Mouse (Mus musculus) CH12.LX (cell line): ENCODE results near the gene Msmp. TPM values are rescaled to one million over a fixed set of nuclear protein-coding genes. Genes with fewer than 3 reads are reported as not detected.

Experiments used
- DNase-seq: peaks from one replicate; pipeline ENCODE4 v3.0.0-alpha.2; 2013; ENCODE audit errors: extremely low read depth
- H3K27ac ChIP-seq: 2 replicates; pipeline ENCODE4 v1.5.1; 2012; ENCODE audit warnings: low read depth, mild to moderate bottlenecking, control low read depth, moderate library complexity; ENCODE audit not compliant: insufficient read depth
- H3K27me3 ChIP-seq: replicated peaks from 2 replicates; pipeline ENCODE3; 2012; ENCODE audit warnings: inconsistent platforms
- H3K36me3 ChIP-seq, 2 experiments: replicated peaks in 1 of 2; 2 replicates each; pipeline versions ENCODE3 to v1.6.1; 2012; ENCODE audit warnings: inconsistent platforms in 1 of 2, low read length in 1 of 2, mild to moderate bottlenecking in 1 of 2, mixed read lengths in 1 of 2, moderate library complexity in 1 of 2; ENCODE audit not compliant: control insufficient read depth in 1 of 2, insufficient read depth in 1 of 2
- H3K4me1 ChIP-seq, 2 experiments: 2 replicates each; pipeline ENCODE4 v1.6.1; 2012; ENCODE audit warnings: inconsistent platforms in 1 of 2, moderate library complexity in 1 of 2; ENCODE audit not compliant: insufficient read depth in 2 of 2, control insufficient read depth in 1 of 2
- H3K4me2 ChIP-seq: 2 replicates; pipeline ENCODE4 v1.6.1; 2012; ENCODE audit warnings: low read depth, mild to moderate bottlenecking, control low read depth; ENCODE audit not compliant: poor library complexity, insufficient read depth, severe bottlenecking
- H3K4me3 ChIP-seq, 3 experiments: fragments of 150-350 bp in 1 of 3; sonication (generic) in 1 of 3; replicated peaks in 1 of 3; 2 replicates each; pipeline versions ENCODE3 to v1.5.1; 2011 to 2012; ENCODE audit warnings: low read depth in 2 of 3, low read length in 2 of 3, mild to moderate bottlenecking in 2 of 3, moderate library complexity in 2 of 3, control low read depth in 1 of 3, improper control_type of control experiment in 1 of 3, inconsistent platforms in 1 of 3, mixed read lengths in 1 of 3; ENCODE audit not compliant: poor library complexity in 1 of 3
- H3K79me2 ChIP-seq: replicated peaks from 2 replicates; pipeline ENCODE4 v1.6.1; 2012; ENCODE audit warnings: mild to moderate bottlenecking, moderate library complexity; ENCODE audit not compliant: control insufficient read depth, poor library complexity, insufficient read depth, severe bottlenecking; ENCODE audit errors: extremely low read depth
- H3K9ac ChIP-seq: 2 replicates; pipeline ENCODE4 v1.6.1; 2012; ENCODE audit warnings: low read depth, mild to moderate bottlenecking, control low read depth, moderate library complexity; ENCODE audit not compliant: insufficient read depth
- H3K9me3 ChIP-seq: replicated peaks from 2 replicates; pipeline ENCODE3; 2012; ENCODE audit warnings: low read length, inconsistent platforms, mixed read lengths
- BHLHE40 ChIP-seq: IDR thresholded peaks from 2 replicates; pipeline ENCODE4 v1.6.1; 2011; ENCODE audit warnings: mild to moderate bottlenecking, low read depth, low read length, improper control_type of control experiment
- CTCF ChIP-seq, 2 experiments: IDR thresholded peaks in 1 of 2; conservative IDR thresholded peaks in 1 of 2; 2 replicates each; pipeline ENCODE4 v1.5.1; 2011 to 2012; ENCODE audit warnings: low read depth in 2 of 2, low read length in 2 of 2, improper control_type of control experiment in 1 of 2, inconsistent platforms in 1 of 2, mild to moderate bottlenecking in 1 of 2, moderate library complexity in 1 of 2
- E2F4 ChIP-seq: IDR thresholded peaks from 2 replicates; pipeline ENCODE4 v1.6.1; 2011; ENCODE audit warnings: low read depth, low read length, improper control_type of control experiment; ENCODE audit not compliant: insufficient replicate concordance
- ELF1 ChIP-seq: IDR thresholded peaks from 2 replicates; pipeline ENCODE4 v1.6.1; 2014; ENCODE audit warnings: low read depth, mild to moderate bottlenecking, inconsistent platforms, low read length, improper control_type of control experiment
- EP300 ChIP-seq: IDR thresholded peaks from 2 replicates; pipeline ENCODE4 v1.6.1; 2011; ENCODE audit warnings: low read length, improper control_type of control experiment
- ETS1 ChIP-seq: conservative IDR thresholded peaks from 2 replicates; pipeline ENCODE4 v1.6.1; 2012; ENCODE audit warnings: low read depth, mild to moderate bottlenecking, inconsistent platforms, low read length, improper control_type of control experiment, moderate library complexity
- HCFC1 ChIP-seq: IDR thresholded peaks from 2 replicates; pipeline ENCODE4 v1.6.1; 2012; ENCODE audit warnings: low read depth, mild to moderate bottlenecking, inconsistent platforms, low read length, improper control_type of control experiment
- JUN ChIP-seq: IDR thresholded peaks from 2 replicates; pipeline ENCODE4 v1.6.1; 2011; ENCODE audit warnings: low read depth, mild to moderate bottlenecking, low read length, improper control_type of control experiment, moderate library complexity; ENCODE audit not compliant: insufficient read depth
- JUND ChIP-seq: conservative IDR thresholded peaks from 2 replicates; pipeline ENCODE4 v1.6.1; 2011; ENCODE audit warnings: low read depth, low read length, improper control_type of control experiment
- KAT2A ChIP-seq: IDR thresholded peaks from 2 replicates; pipeline ENCODE4 v1.6.1; 2012; ENCODE audit warnings: low read length, improper control_type of control experiment, inconsistent platforms; ENCODE audit not compliant: insufficient replicate concordance
- MAFK ChIP-seq: IDR thresholded peaks from 2 replicates; pipeline ENCODE4 v1.6.1; 2011; ENCODE audit warnings: low read length, improper control_type of control experiment; ENCODE audit not compliant: insufficient replicate concordance
- NRF1 ChIP-seq: IDR thresholded peaks from 2 replicates; pipeline ENCODE4 v1.6.1; 2014; ENCODE audit warnings: low read depth, mild to moderate bottlenecking, inconsistent platforms, low read length, improper control_type of control experiment, moderate library complexity
- PAX5 ChIP-seq: IDR thresholded peaks from 2 replicates; pipeline ENCODE4 v1.6.1; 2012; ENCODE audit warnings: low read length, inconsistent platforms, mixed read lengths
- POLR2A ChIP-seq: IDR thresholded peaks from 2 replicates; pipeline ENCODE4 v1.6.1; 2011; ENCODE audit warnings: low read depth, mild to moderate bottlenecking, improper control_type of control experiment, low read length
- POLR2AphosphoS2 ChIP-seq: IDR thresholded peaks from 2 replicates; pipeline ENCODE4 v1.6.1; 2011; ENCODE audit warnings: low read depth, low read length, improper control_type of control experiment
- RCOR1 ChIP-seq: conservative IDR thresholded peaks from 2 replicates; pipeline ENCODE4 v1.6.1; 2012; ENCODE audit warnings: low read depth, mild to moderate bottlenecking, inconsistent platforms, low read length, improper control_type of control experiment
- SIN3A ChIP-seq: IDR thresholded peaks from 2 replicates; pipeline ENCODE4 v1.6.1; 2012; ENCODE audit warnings: low read length, improper control_type of control experiment, inconsistent platforms
- TBP ChIP-seq: conservative IDR thresholded peaks from 2 replicates; pipeline ENCODE4 v1.6.1; 2011; ENCODE audit warnings: low read depth, low read length, improper control_type of control experiment
- TCF12 ChIP-seq: IDR thresholded peaks from 2 replicates; pipeline ENCODE4 v1.6.1; 2014; ENCODE audit warnings: low read depth, mild to moderate bottlenecking, inconsistent platforms, low read length, improper control_type of control experiment
- USF1 ChIP-seq: IDR thresholded peaks from 2 replicates; pipeline ENCODE4 v1.6.1; 2014; ENCODE audit warnings: low read depth, mild to moderate bottlenecking, inconsistent platforms, low read length, improper control_type of control experiment
- ZC3H11A ChIP-seq: IDR thresholded peaks from 2 replicates; pipeline ENCODE4 v1.6.1; 2012; ENCODE audit warnings: low read depth, mild to moderate bottlenecking, inconsistent platforms, low read length, improper control_type of control experiment
- ZKSCAN1 ChIP-seq: IDR thresholded peaks from 2 replicates; pipeline ENCODE4 v1.6.1; 2012; ENCODE audit warnings: low read depth, inconsistent platforms, low read length, improper control_type of control experiment, borderline replicate concordance
- ZMIZ1 ChIP-seq: IDR thresholded peaks from 2 replicates; pipeline ENCODE4 v1.6.1; 2012; ENCODE audit warnings: low read depth, mild to moderate bottlenecking, inconsistent platforms, low read length, improper control_type of control experiment
- ZNF384 ChIP-seq: IDR thresholded peaks from 2 replicates; pipeline ENCODE4 v1.6.1; 2012; ENCODE audit warnings: low read depth, low read length, improper control_type of control experiment, inconsistent platforms
- dilution Hi-C: fragments of 300-500 bp; cut with MboI; formaldehyde crosslinking; loops from 2 replicates; pipeline ENCODE4 v1.14.3; 2020; ENCODE audit warnings: low sequenced_read_pairs; ENCODE audit not compliant: extremely low pct_unique_long_range_greater_than_20kb, extremely low pct_ligation_motif_present
- in situ Hi-C: fragments of 300-500 bp; cut with MboI; formaldehyde crosslinking; loops from 3 replicates; pipeline ENCODE4 v1.14.3; 2019; ENCODE audit warnings: low sequenced_read_pairs, low pct_ligation_motif_present, low pct_unique_long_range_greater_than_20kb, mixed read lengths
- polyA plus RNA-seq: library from polyadenylated mRNA; unstranded; fragments of >175 nt; gene quantifications from 2 replicates; pipeline ENCODE4 v1.2.1, GENCODE M21; 2012; ENCODE audit warnings: low read depth; ENCODE audit not compliant: insufficient read length
- total RNA-seq, 2 experiments: library from RNA; depleted of rRNA; stranded (reverse); fragments of 300-350 nt in 1 of 2; fragments of >200 nt in 1 of 2; gene quantifications; 2 replicates each; pipeline ENCODE4 v1.2.3; 2012 to 2014

Msmp gene
- total and polyA plus RNA-seq, 3 experiments, result 0.72 to 5.9 TPM; not detected in 1

DNA sequence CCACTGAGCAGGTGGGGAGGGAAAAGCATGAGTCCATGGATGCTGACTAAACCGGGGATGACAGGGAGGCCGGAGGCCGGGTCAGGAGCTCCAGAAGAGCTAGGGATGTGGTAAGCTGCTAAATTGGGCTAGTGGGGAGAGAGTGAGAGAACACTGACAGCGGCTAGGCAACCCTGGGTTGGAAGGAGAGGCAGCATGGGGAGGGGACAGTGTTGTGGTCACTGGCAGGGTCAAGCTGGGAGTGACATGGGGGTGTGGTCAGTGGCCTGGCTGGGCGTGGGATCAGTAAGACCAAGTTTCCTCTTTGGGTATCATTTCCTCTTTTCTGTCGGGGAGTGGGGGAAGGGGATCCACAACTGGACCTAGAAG, 24.1 kb downstream of the Msmp start (continued):
- TF ChIP-seq RCOR1, result 0 out of 2 replicates have a peak, but pooled peaks have one; percentile 63
- TF ChIP-seq JUN, result 0 out of 2 replicates have a peak, but pooled peaks have one; percentile 9
- TF ChIP-seq MAFK, result 0 out of 2 replicates have a peak, but pooled peaks have one; percentile 36
- no peak; the same call in 1 of the 2 replicates for TF ChIP-seq HCFC1
- peak; percentile 39; the same call in 1 of the 2 replicates for TF ChIP-seq ZMIZ1
- TF ChIP-seq NRF1, result 0 out of 2 replicates have a peak, but pooled peaks have one; percentile 24
- TF ChIP-seq POLR2AphosphoS2, result no peak
- TF ChIP-seq TCF12, result peak; percentile 68
- TF ChIP-seq ETS1, result peak; percentile 53
- TF ChIP-seq ZKSCAN1, result no peak
- no peak for TF ChIP-seq CTCF (conservative IDR thresholded peaks at IDR 0.05 in 1 of 2, IDR thresholded peaks at IDR 0.05 in 1 of 2; ENCODE audit: low read depth in 2 of 2, low read length in 2 of 2)
- peak; percentile 84 for TF ChIP-seq EP300
- no peak for TF ChIP-seq JUND
- peak; percentile 62 for TF ChIP-seq BHLHE40
- TF ChIP-seq SIN3A, result peak; percentile 92
- no peak for TF ChIP-seq ZNF384
- no peak for TF ChIP-seq POLR2A
- TF ChIP-seq E2F4, result no peak
- no peak for TF ChIP-seq KAT2A
- TF ChIP-seq ZC3H11A, result no peak

DNA sequence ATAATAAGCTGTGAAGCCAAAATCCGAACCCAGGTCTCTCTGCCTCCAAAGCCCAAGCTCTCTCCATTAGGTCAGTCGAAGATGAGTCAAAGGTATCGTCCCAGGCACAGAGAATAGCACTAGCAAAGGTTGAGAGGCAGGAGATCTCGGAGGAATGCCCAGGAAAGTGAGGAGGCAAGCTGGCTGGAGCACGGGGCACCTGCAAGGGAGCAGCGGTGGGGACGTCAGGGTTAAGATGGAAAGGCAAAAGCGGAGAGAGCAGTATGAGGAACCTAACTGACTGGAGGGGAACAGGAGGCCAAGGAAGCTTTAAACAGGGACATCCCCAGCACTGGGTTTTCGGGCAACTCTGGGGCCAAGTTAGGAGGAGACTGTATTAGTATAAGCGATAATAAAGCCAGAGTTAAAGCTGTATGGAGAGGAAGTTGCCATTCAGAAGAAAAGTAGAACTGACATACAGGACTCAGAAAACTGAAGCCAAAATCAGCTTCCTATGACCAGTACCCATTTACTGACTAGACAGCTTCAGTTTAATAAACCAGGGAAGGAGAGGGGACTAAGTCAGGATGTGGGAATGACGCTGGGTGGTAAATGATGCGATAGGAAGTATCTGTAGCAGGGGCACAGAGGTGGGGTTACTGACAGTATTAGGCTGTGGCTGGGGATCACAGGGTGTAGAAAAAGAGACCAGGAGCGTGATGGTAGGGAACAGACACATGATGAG, 24.6 kb downstream of the Msmp start:
- Histone ChIP-seq H3K9me3 (no peaks in the 10 kb centered on the region), H3K4me2 (peak overlapping the region; percentile 92), H3K27me3 (no peaks in the 10 kb centered on the region)
- in situ Hi-C loops, result loop anchor here (25.0 kb wide), 1 partner anchor 547 kb away; the partner anchor contains the start of genes Fancg and Vcp
- no peak for TF ChIP-seq ZMIZ1
- no peak for TF ChIP-seq PAX5
- TF ChIP-seq TBP, result no peak
- TF ChIP-seq USF1, result no peak
- TF ChIP-seq CTCF (conservative IDR thresholded peaks at IDR 0.05 in 1 of 2, IDR thresholded peaks at IDR 0.05 in 1 of 2; ENCODE audit: low read depth in 2 of 2, low read length in 2 of 2), result no peak
- no peak for TF ChIP-seq ZKSCAN1
- TF ChIP-seq BHLHE40, result no peak
- no peak for TF ChIP-seq ELF1
- TF ChIP-seq, all 38 proteins: peak for 0
- Histone ChIP-seq H3K4me3 (peak overlapping the region; percentile 28 to 85 (median 37)), H3K36me3 (peaks cover 22 to 46% of the 10 kb centered on the region in 2 experiments), H3K4me1 (peaks cover 21 to 72% of the 10 kb centered on the region in 2 experiments), H3K9ac (peak overlapping the region; percentile 16), H3K79me2 (peaks cover 46% of the 10 kb centered on the region), H3K27ac (peak overlapping the region; percentile 61)
- dilution Hi-C loops, result no loop called here
- peak; percentile 49 for DNase-seq
